Mouse (Mus musculus): Measurements from ENCODE around the gene Dennd2a. TPM values are rescaled to one million over a fixed set of nuclear protein-coding genes. Genes with fewer than 3 reads are reported as not detected.

Dennd2a gene
- polyA plus RNA-seq, 1 experiment from 2014 or later = 21.1 TPM

GRCm38 (mm10) chr6:39580558-39580957 is 22.9 kb upstream of the Dennd2a start:
- Histone ChIP-seq H3K4me1 (no peaks in the 10 kb centered on the region), H3K9me3 (replicated peaks) (no peaks in the 10 kb centered on the region), H3K4me2 (replicated peaks) (no peak overlapping the region), H3K27me3 (no peaks in the 10 kb centered on the region), H3K27ac (replicated peaks) (no peak overlapping the region), H3K4me3 (replicated peaks) (no peak overlapping the region), H3K36me3 (peaks cover 73% of the 10 kb centered on the region), H3K9ac (no peak overlapping the region)
- WGBS = 79% methylated on average over 2 of the region's 2 CpGs
- no peak for ATAC-seq (ENCODE audit: insufficient number of reproducible peaks, low FRiP score, low TSS enrichment, low read depth)

GRCm38 (mm10) chr6:39579552-39579951 is 21.9 kb upstream of the Dennd2a start:
- Histone ChIP-seq H3K27me3 (no peaks in the 10 kb centered on the region), H3K36me3 (peaks cover 66% of the 10 kb centered on the region), H3K4me3 (replicated peaks) (no peak overlapping the region)

GRCm38 (mm10) chr6:39574951-39575350 is 17.3 kb upstream of the Dennd2a start:
- Histone ChIP-seq H3K4me1 (peaks cover 16% of the 10 kb centered on the region), H3K27ac (replicated peaks) (0 out of 2 replicates have a peak overlapping the region, but pooled peaks have one; percentile 92), H3K27me3 (no peaks in the 10 kb centered on the region), H3K36me3 (peaks cover 33% of the 10 kb centered on the region), H3K9ac (peak overlapping the region; percentile 78; the same call in 1 of the 2 replicates), H3K4me3 (replicated peaks) (peak overlapping the region; percentile 74), H3K4me2 (replicated peaks) (peak overlapping the region; percentile 81), H3K9me3 (replicated peaks) (no peaks in the 10 kb centered on the region)
- ATAC-seq (ENCODE audit: insufficient number of reproducible peaks, low FRiP score, low TSS enrichment, low read depth) = no peak
- 54% methylated on average over 7 of the region's 7 CpGs for WGBS

More at GRCm38 (mm10) chr6:39579552-39579951, 21.9 kb upstream of the Dennd2a start:
- Histone ChIP-seq H3K4me2 (replicated peaks) (no peak overlapping the region), H3K4me1 (peaks cover 7% of the 10 kb centered on the region), H3K27ac (replicated peaks) (no peak overlapping the region), H3K9ac (no peak overlapping the region), H3K9me3 (replicated peaks) (no peaks in the 10 kb centered on the region)
- ATAC-seq (ENCODE audit: insufficient number of reproducible peaks, low FRiP score, low TSS enrichment, low read depth) = no peak
- 85% methylated on average over 7 of the region's 7 CpGs for WGBS

- peak overlapping the region; percentile 78 for H3K9ac ChIP-seq
- ATAC-seq (ENCODE audit: insufficient number of reproducible peaks, low FRiP score, low TSS enrichment, low read depth) = no peak
Observed at GRCm38 (mm10) chr6:39574555-39574869, 16.8 kb upstream of the Dennd2a start.

GRCm38 (mm10) chr6:39573791-39574554 is 16.3 kb upstream of the Dennd2a start, which contains the start of gene Adck2:
Adck2 (plus strand) TSS chr6:39573873.
- peaks cover 16% of the 10 kb centered on the region for H3K4me1 ChIP-seq
- WGBS = under 1% methylated on average over 49 of the region's 49 CpGs
- peak; percentile 93 for ATAC-seq (ENCODE audit: insufficient number of reproducible peaks, low FRiP score, low TSS enrichment, low read depth)
- H3K27me3 ChIP-seq = no peaks in the 10 kb centered on the region
- peak within 1 kb of the TSS; percentile 74 for H3K4me3 ChIP-seq (replicated peaks)
- H3K27ac ChIP-seq (replicated peaks) = peak within 1 kb of the TSS; percentile 92
- H3K9ac ChIP-seq = peak within 1 kb of the TSS; percentile 78
- H3K36me3 ChIP-seq = peaks cover 24% of the 10 kb centered on the region
- no peaks in the 10 kb centered on the region for H3K9me3 ChIP-seq (replicated peaks)
- H3K4me2 ChIP-seq (replicated peaks) = peak within 1 kb of the TSS; percentile 81

More at GRCm38 (mm10) chr6:39574555-39574869, 16.8 kb upstream of the Dennd2a start:
- 21% methylated on average over 10 of the region's 10 CpGs for WGBS
- Histone ChIP-seq H3K27me3 (no peaks in the 10 kb centered on the region), H3K27ac (replicated peaks) (peak overlapping the region; percentile 92), H3K4me1 (peaks cover 16% of the 10 kb centered on the region), H3K36me3 (peaks cover 29% of the 10 kb centered on the region), H3K4me3 (replicated peaks) (peak overlapping the region; percentile 74), H3K4me2 (replicated peaks) (peak overlapping the region; percentile 81), H3K9me3 (replicated peaks) (no peaks in the 10 kb centered on the region)

- no peak overlapping the region for H3K4me2 ChIP-seq (replicated peaks)
- H3K27me3 ChIP-seq = no peaks in the 10 kb centered on the region
- no peak overlapping the region for H3K9ac ChIP-seq
- no peaks in the 10 kb centered on the region for H3K36me3 ChIP-seq
- H3K4me1 ChIP-seq = peaks cover 16% of the 10 kb centered on the region
- no peaks in the 10 kb centered on the region for H3K9me3 ChIP-seq (replicated peaks)
- H3K4me3 ChIP-seq (replicated peaks) = no peak overlapping the region
- 70% methylated on average over 3 of the region's 3 CpGs for WGBS
- H3K27ac ChIP-seq (replicated peaks) = no peak overlapping the region
- ATAC-seq (ENCODE audit: insufficient number of reproducible peaks, low FRiP score, low TSS enrichment, low read depth) = no peak
Observed at GRCm38 (mm10) chr6:39570426-39570825, 12.8 kb upstream of the Dennd2a start.

- WGBS = 10% methylated on average over 5 of the region's 5 CpGs
- no peak overlapping the region for H3K4me2 ChIP-seq (replicated peaks)
- H3K27ac ChIP-seq (replicated peaks) = no peak overlapping the region
- no peak overlapping the region for H3K9ac ChIP-seq
- no peaks in the 10 kb centered on the region for H3K36me3 ChIP-seq
- H3K27me3 ChIP-seq = no peaks in the 10 kb centered on the region
- H3K9me3 ChIP-seq (replicated peaks) = no peaks in the 10 kb centered on the region
- ATAC-seq (ENCODE audit: insufficient number of reproducible peaks, low FRiP score, low TSS enrichment, low read depth) = no peak
- H3K4me3 ChIP-seq (replicated peaks) = no peak overlapping the region
- H3K4me1 ChIP-seq = peaks cover under 1% of the 10 kb centered on the region; the same call in 1 of the 2 replicates
Observed at GRCm38 (mm10) chr6:39567528-39567927, 9.9 kb upstream of the Dennd2a start.

- H3K9ac ChIP-seq = no peak overlapping the region
- 19% methylated on average over 23 of the region's 23 CpGs for WGBS
- H3K27ac ChIP-seq (replicated peaks) = no peak overlapping the region
- peak overlapping the region; percentile 37 for H3K4me2 ChIP-seq (replicated peaks)
- ATAC-seq (ENCODE audit: insufficient number of reproducible peaks, low FRiP score, low TSS enrichment, low read depth) = no peak
- H3K27me3 ChIP-seq = no peaks in the 10 kb centered on the region
- H3K36me3 ChIP-seq = no peaks in the 10 kb centered on the region
- peaks cover 25% of the 10 kb centered on the region for H3K4me1 ChIP-seq
- H3K4me3 ChIP-seq (replicated peaks) = peak overlapping the region; percentile 24
- H3K9me3 ChIP-seq (replicated peaks) = no peaks in the 10 kb centered on the region
Observed at GRCm38 (mm10) chr6:39562166-39563015, 4.7 kb upstream of the Dennd2a start.

- Histone ChIP-seq H3K27ac (replicated peaks) (peak overlapping the region; percentile 34; the same call in 1 of the 2 replicates), H3K4me1 (peaks cover 49% of the 10 kb centered on the region)
- ATAC-seq (ENCODE audit: insufficient number of reproducible peaks, low FRiP score, low TSS enrichment, low read depth) = no peak
Observed at GRCm38 (mm10) chr6:39559276-39559939, 1.7 kb upstream of the Dennd2a start.

GRCm38 (mm10) chr6:39556900-39557659 is 587 bp downstream of the Dennd2a start:
- Histone ChIP-seq H3K4me1 (peaks cover 49% of the 10 kb centered on the region), H3K4me3 (replicated peaks) (peak overlapping the region; percentile 72), H3K36me3 (no peaks in the 10 kb centered on the region), H3K9ac (peak overlapping the region; percentile 79), H3K4me2 (replicated peaks) (peak overlapping the region; percentile 63), H3K27me3 (no peaks in the 10 kb centered on the region), H3K9me3 (replicated peaks) (no peaks in the 10 kb centered on the region), H3K27ac (replicated peaks) (peak overlapping the region; percentile 89)
- under 1% methylated on average over 54 of the region's 54 CpGs for WGBS
- peak; percentile 64 for ATAC-seq (ENCODE audit: insufficient number of reproducible peaks, low FRiP score, low TSS enrichment, low read depth)

More at GRCm38 (mm10) chr6:39559276-39559939, 1.7 kb upstream of the Dennd2a start:
- H3K9ac ChIP-seq = no peak overlapping the region
- H3K36me3 ChIP-seq = no peaks in the 10 kb centered on the region
- 42% methylated on average over 6 of the region's 6 CpGs for WGBS
- no peak overlapping the region for H3K4me3 ChIP-seq (replicated peaks)
- H3K4me2 ChIP-seq (replicated peaks) = no peak overlapping the region
- no peaks in the 10 kb centered on the region for H3K27me3 ChIP-seq
- H3K9me3 ChIP-seq (replicated peaks) = no peaks in the 10 kb centered on the region
